Mouse (Mus musculus) R1 (cell line): ENCODE data around the gene Taf4.

ENCODE experiments used
- DNase-seq: peaks from one replicate; pipeline ENCODE4 v3.0.0-alpha.2; 2018; ENCODE audit warnings: low read depth, low spot score

The Taf4 gene

GRCm38 (mm10) chr2:179982715-179983114, 6.3 kb upstream of the Taf4 start:
- DNase-seq = no peak

DNA sequence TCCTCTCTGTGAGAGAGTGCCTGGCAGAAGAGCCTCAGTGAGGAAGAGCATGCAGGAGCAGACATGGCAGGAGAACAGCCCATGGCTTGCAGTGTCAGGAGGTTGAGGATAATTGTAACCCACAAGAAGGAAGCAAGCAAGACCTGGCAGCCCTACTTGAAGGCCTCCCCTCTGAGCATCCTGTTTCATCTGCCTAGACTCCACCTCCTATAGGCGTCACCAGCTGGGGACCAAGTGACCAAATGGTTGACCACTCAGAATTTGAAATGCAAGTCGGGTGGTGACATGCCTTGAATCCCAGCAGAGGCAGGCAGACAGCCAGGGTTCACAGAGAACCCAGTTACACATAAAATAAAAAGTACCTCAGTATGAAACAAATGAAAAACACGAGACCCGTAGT, 4.2 kb upstream of the Taf4 start:
- no peak for DNase-seq

GRCm38 (mm10) chr2:179979836-179980235, 3.4 kb upstream of the Taf4 start:
- no peak for DNase-seq

DNA sequence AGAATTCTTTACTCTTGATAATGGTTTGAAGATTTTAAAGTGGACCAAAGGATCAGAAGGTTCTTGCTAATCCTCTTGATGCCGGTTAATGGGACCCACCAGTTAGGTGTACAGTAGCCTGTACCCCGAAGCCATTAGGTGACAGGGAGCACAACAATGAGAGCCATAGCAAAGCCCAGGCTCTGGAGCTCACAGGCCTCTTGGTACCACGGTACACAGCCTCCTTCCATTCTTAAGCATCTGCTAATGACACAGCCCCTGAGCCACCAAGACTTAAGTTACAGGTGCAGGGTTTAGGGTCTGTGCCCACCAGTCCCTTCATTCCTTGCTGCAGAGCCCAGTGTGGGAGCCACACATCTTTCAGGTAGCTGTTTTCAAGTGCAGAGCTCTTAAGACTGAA, 1.8 kb upstream of the Taf4 start:
- DNase-seq = no peak

DNA sequence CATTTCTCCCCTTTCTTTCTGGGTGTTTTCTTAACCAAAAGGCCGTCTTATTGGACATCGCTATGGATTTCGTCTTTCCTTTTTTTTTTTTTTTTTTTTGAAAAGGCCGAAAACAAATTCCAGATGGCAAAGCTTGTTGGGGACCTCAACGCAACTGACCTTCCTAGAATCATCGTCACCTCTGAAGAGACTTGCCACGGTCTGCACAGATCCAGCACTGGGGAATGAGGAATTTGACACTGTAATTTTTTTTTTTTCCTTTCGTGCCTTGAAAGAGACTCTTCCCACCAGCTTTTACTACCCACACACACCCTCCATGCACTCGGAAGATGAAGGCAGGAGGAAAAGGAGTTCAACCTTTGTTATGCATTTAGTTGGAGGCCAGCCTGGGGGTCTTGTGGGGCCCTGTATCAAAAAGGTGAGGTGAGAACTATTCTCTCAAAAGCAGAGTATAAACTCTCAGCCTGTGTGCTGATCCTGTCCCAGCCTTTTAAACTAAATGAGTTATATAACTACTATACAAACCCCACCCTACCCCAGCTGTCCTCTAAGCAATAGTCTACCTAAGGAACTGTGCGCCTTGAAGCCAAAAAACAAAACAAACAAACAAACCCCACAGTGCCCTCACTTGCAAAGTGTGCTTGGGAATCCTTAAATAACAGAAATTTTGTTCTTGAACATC, 1.0 kb upstream of the Taf4 start:
- no peak for DNase-seq

DNA sequence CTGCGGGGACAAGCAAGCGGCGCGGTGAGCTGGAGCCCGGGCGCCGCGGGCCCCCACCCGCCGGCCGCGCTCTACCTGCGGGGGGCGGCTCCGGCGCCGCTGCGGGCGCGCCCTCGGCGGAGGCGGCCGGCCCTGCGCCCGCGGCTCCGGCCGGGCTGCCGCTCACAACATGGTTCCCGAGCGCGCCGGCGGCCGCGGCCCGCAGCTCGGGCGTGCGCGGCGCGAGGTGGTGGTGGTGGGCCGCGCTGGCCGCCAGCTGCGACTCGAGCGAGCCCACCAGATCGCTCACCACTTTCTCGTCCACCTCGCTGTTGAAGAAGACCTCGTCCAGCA, 185 bp downstream of the Taf4 start:
- DNase-seq = no peak

DNA sequence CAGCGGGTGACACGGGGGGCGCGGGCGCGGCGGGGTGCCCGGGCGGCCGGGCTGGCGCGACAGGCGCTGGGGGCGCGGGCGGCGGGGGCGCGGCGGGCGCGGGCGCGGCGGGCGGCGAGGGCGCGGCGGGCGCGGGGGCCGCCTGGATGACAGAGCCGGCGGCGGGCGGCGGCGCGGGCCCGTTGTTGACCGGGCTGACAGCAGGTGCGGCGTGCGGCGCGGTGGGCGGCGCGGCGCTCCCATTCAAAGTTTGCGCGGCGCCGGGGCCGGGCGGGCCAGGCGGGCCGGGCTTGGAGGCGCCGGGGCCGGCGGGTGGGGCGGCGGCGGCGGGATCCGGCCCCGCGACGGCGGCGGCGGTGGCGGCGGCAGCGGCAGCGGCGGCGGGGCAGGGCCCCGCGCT, 595 bp downstream of the Taf4 start:
- no peak for DNase-seq

DNA sequence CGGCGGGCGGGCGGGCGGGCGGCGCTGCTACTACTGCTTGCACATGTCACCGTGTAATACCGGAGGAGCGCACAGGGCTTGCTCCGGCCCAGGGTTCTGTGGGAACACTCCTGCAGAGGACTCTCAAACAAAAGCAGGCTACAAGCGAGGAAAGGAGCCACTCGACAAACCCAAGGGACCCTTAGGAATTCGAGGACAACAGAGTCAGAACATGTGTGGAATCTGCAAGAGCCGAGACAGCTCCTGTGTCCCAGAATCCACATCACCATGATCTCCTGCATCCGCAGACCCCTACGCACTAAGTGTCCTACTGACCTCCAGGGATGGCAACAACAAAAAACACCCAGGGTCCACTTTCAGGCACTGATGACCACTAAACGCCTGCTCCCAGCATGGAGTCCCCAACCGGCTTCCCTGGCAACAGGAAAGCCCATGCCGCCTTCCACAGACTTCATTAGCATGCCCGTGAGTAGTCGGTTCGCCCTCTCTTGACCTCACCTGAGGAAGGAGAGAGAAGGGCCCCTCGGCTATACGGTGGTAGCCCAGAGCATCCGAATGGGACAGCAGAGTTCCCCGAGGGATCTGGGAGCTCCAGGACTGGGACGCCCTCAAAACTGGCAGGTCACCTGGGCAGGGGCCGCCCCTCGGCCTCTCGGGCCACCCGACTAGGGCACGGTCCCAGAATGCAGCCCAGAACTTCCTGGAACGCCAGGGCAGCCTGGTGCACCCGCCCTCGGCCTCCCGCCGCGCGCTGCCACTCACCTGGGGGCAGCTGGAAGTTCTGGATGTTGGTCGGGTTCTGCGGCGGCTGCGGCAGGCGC, 1.6 kb downstream of the Taf4 start:
- DNase-seq = no peak

- DNase-seq = no peak
Measured at GRCm38 (mm10) chr2:179973871-179974628, 2.4 kb downstream of the Taf4 start.

GRCm38 (mm10) chr2:179972406-179972805, 4.0 kb downstream of the Taf4 start:
- DNase-seq = no peak

DNA sequence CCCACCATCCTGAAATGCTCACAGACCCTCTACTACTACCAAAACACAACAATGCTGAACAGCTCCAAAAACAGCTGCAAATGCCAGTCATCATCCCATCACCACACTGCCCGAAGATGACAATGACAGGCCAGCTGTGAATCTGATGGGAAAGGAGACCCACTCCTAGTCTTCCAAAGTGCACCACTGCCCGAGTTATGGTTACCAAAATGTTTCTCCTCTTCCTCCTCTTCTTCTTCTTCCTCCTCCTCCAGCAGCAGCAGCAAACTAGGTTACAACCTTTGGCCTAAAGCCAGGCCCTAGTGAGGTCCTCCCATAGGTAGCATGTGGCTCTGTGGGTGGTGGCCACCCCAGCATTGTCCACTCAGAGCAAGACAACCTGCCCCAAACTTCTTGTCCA, 4.6 kb downstream of the Taf4 start:
- DNase-seq = no peak

DNA sequence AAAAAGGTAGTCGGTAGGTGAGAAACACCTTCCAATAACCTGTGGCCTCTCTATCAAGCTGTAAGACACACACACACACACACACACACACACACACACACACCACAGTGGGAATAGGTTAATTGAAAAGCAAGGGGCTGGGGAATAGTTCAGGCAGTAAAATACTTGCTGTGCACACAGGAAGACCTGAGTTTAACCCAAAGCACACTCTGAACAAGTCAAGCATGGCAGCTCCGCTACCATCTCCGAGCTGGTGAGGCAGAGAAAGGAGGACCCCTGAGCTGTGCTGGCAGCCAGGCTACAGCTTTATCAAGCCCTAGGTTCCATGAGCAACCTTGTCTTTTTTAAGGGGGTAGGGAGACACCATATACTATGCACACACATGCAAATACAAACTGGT, 7.3 kb downstream of the Taf4 start:
- no peak for DNase-seq

DNA sequence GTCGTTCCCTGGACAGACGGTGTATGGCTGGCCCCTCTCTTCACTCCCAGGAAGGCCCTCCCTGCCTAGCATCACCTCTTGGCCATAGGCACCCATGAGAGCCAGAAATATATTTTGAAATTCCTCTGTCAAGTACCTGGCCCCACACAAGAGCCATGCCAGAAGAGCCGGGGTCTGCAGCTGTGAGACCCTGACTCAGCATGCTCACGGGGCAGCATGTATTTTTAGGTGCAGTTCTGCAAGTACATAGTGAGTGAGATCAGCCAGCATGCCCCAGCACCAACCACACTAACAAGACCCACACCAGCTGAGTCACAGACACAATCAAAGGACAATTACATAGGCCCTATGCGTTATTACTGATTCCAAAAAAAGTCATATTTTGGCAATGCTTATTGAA, 8.8 kb downstream of the Taf4 start:
- no peak for DNase-seq

DNA sequence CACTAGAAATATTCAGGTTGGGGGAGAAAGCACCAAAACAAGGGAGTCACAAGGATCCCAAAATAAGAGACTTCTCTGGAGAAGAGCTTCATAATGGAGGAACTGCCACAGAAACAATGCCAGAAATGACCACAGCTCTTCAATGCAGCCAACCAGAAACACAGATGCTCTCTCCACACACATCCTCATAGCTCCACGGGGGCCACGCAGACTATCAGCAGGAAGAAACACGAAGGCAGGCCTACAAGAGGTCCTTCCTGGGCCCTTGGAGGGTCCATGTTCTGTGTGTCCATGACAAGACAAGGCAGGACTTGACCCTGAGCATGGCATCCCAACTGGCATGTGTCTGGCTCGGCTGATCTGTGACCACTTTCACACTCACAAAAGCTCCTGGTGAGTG, 15.0 kb downstream of the Taf4 start:
- DNase-seq = no peak

DNA sequence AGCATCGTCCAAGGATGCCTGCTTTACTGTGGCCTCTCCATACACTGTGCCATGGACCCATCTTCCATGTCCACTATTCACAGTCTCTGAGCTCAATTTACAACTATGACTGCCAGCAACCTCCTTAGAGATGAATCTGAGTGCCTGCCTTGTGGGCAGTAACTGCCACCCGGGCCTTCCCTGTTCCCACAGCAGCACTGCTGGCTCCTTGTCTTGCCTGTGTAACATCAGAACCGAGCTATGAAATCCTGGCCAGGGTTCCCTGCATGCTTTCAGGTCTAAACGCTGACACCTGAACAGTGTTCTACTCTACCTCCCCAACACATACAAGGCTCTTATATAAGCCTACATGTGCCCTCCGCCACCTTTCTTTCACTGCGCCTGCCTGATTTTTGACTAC, 16.1 kb downstream of the Taf4 start:
- DNase-seq = no peak

- no peak for DNase-seq
Measured at GRCm38 (mm10) chr2:179959391-179959790, 17.1 kb downstream of the Taf4 start.

GRCm38 (mm10) chr2:179951542-179952524, 24.6 kb downstream of the Taf4 start:
- no peak for DNase-seq

DNA sequence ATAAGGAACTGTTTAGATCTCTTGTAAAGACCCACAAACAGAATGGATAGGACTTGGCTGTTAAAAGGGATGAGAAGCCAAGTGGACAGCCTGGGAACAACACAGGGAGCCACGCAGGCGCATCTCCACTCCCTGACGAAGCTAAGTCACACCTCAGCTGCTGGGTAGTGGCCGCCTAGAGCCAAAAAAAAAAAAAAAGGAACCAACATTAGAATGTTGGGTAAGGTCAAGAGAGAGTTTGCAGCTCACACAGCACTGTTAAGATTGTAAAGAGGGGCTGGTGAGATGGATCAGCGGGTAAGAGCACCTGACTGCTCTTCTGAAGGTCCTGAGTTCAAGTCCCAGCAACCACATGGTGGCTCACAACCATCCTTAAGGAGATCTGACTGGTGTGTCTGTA, 27.6 kb downstream of the Taf4 start:
- no peak for DNase-seq

- DNase-seq = no peak
Measured at GRCm38 (mm10) chr2:179947607-179948006, 28.8 kb downstream of the Taf4 start.

- DNase-seq = no peak
Measured at GRCm38 (mm10) chr2:179946496-179946895, 29.9 kb downstream of the Taf4 start.

DNA sequence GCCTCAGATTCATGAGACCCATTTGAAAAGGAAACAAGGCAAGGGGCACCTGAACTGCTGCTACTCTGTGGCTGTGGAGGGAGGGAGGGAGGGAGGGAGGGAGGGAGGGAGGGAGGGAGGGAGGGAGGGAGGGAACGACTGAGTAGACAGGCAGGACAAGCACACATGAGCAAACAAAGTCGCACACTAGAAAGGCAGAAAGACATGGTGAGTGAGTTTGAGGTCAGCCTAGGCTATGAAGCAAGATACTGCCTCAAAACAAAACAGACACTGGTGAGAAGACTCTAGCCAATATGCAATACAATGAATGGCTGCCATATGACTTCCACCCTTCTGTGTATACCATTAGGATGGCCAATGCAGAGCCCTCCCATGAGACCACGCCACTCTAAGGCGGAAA, 31.4 kb downstream of the Taf4 start:
- DNase-seq = peak; percentile 48

DNA sequence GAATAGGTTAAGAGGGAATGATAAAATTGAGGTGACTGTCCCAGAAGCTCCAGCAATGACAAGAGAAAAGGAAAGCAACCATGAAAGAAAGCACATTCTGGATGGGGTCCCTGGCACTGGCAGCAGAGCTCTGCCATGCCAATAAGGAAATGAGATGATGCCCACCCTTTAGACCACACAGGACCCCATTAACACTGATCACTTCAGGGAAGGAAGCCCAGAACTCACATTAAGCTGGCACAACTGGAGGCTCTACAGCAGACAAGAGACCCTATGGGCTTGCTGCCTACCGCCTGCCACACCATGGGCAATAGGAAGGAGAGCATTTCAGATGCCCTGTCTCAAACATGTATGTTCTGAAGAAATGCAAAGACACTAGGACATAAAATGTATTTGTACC, 34.8 kb downstream of the Taf4 start:
- DNase-seq = no peak
